Mouse (Mus musculus) lung, adult 2 months (tissue): Measurements from ENCODE around the gene Sptbn2. TPM values are rescaled to one million over a fixed set of nuclear protein-coding genes. Genes with fewer than 3 reads are reported as not detected.

ENCODE experiments used
- DNase-seq: peaks from one replicate; pipeline ENCODE4 v3.0.0; 2022
- H3K4me1 ChIP-seq: fragments of 200-500 bp; 2 replicates; pipeline ENCODE4 v1.6.1; 2011; ENCODE audit warnings: low read length; ENCODE audit not compliant: control insufficient read depth, insufficient read depth
- H3K4me3 ChIP-seq: fragments of 200-500 bp; replicated peaks from 2 replicates; pipeline ENCODE3; 2011; ENCODE audit warnings: low read depth, mild to moderate bottlenecking, control low read depth, low read length; ENCODE audit errors: extremely low read depth
- CTCF ChIP-seq: fragments of 200-500 bp; IDR thresholded peaks from 2 replicates; pipeline ENCODE4 v1.5.1; 2011; ENCODE audit warnings: mild to moderate bottlenecking, low read length, control low read depth; ENCODE audit not compliant: insufficient read depth
- POLR2A ChIP-seq: fragments of 200-500 bp; IDR thresholded peaks from 2 replicates; pipeline ENCODE4 v1.6.1; 2011; ENCODE audit warnings: low read depth, mild to moderate bottlenecking, control low read depth, low read length, borderline replicate concordance; ENCODE audit errors: extremely low read depth
- WGBS: fragments of 180-500 bp; shearing (Covaris S2); methylation state at CpG from one replicate; pipeline ENCODE4 v1.1.7; 2018; 5-methylcytosine and 5-hydroxymethylcytosine counted together
- polyA plus RNA-seq: library from polyadenylated mRNA; depleted of rRNA; stranded (reverse); fragments of >200 nt; gene quantifications from 2 replicates; pipeline ENCODE4 v1.2.3, GENCODE M21; 2012

Gene Sptbn2
- polyA plus RNA-seq, 1 experiment: 4.4 TPM

- WGBS: 44% methylated on average over 5 of the region's 5 CpGs
- Histone ChIP-seq H3K4me1 (no peaks in the 10 kb centered on the region), H3K4me3 (no peak overlapping the region)
- DNase-seq: no peak
- TF ChIP-seq POLR2A: no peak
- TF ChIP-seq CTCF: no peak; the same call in 1 of the 2 replicates
Observed at GRCm38 (mm10) chr19:4743524-4743923, 32.6 kb downstream of the Sptbn2 start.

DNA sequence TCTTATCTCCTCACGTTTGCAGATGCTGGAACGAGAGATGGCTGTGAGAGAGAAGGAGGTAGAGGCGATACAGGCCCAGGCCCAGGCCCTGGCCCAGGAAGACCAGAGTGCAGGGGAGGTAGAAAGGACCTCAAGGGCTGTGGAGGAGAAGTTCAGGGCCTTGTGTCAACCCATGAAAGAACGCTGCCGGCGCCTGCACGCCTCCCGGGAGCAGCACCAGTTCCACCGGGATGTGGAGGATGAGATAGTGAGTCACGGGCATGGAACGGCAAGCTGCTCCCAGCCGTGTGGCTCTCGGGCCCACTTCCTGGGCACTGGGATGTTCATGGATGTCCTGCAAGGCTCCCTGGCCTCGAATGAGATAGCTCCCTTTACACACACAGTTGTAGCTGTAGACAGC, 33.1 kb downstream of the Sptbn2 start:
- WGBS: 75% methylated on average over 14 of the region's 14 CpGs

GRCm38 (mm10) chr19:4745057-4745456, 34.1 kb downstream of the Sptbn2 start:
- no peak for DNase-seq
- no peak overlapping the region for H3K4me3 ChIP-seq
- H3K4me1 ChIP-seq: no peaks in the 10 kb centered on the region
- TF ChIP-seq POLR2A: no peak
- TF ChIP-seq CTCF: no peak
- 50% methylated on average over 9 of the region's 9 CpGs for whole genome bisulfite sequencing

More for the DNA sequence above, 33.1 kb downstream of the Sptbn2 start:
- DNase-seq: no peak
- Histone ChIP-seq H3K4me1 (no peaks in the 10 kb centered on the region), H3K4me3 (no peak overlapping the region)
- TF ChIP-seq CTCF: no peak
- no peak for TF ChIP-seq POLR2A

DNA sequence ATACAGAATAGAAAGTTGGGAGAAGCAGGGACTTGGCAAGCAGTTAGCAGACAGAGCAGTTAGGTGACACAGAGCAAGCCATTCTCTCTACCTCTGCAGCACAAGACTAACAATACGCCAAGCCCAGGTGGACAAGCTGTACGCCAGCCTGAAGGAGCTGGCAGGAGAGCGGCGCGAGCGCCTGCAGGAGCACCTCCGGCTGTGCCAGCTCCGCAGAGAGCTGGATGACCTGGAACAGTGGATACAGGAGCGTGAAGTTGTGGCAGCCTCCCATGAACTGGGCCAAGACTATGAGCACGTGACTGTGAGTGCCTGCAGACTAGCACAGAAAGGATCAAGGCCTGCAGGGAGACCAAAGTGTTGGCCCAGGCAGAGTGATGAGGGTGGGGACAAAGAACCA, 34.7 kb downstream of the Sptbn2 start:
- 91% methylated on average over 10 of the region's 10 CpGs for WGBS
- Histone ChIP-seq H3K4me1 (no peaks in the 10 kb centered on the region), H3K4me3 (no peak overlapping the region)
- DNase-seq: no peak
- TF ChIP-seq POLR2A (no peak), CTCF (no peak)

- no peak for TF ChIP-seq POLR2A
- no peak for TF ChIP-seq CTCF
- DNase-seq: no peak
Observed at GRCm38 (mm10) chr19:4746611-4747010, 35.6 kb downstream of the Sptbn2 start.

DNA sequence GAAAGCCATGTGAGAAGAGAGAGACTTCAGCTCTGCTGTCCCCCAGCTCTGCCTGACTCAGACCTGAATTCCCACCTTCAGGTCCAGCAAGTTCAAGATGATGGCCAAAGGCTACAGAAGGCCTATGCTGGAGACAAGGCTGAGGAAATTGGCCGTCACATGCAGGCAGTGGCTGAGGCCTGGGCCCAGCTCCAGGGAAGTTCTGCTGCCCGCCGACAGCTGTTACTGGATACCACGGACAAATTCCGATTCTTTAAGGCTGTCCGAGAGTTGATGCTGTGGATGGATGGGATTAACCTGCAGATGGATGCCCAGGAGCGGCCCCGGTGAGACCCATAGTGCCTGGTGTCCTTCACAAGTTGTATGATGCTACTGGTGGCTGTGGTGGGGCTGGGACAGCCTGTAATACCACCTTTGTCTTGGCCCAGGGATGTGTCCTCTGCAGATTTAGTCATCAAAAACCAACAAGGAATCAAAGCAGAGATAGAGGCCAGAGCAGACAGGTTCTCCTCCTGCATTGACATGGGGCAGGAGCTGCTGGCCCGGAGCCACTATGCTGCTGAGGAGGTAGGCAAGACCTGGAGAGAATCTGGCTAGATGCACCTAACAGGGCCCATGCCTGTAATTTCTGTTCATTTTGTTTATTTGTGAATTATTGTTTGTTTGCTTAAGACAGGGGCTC, 36.8 kb downstream of the Sptbn2 start:
- Histone ChIP-seq H3K4me3 (no peak overlapping the region), H3K4me1 (no peaks in the 10 kb centered on the region)
- TF ChIP-seq CTCF (no peak), POLR2A (no peak)
- no peak for DNase-seq
- WGBS: 89% methylated on average over 9 of the region's 9 CpGs

More at GRCm38 (mm10) chr19:4746611-4747010, 35.6 kb downstream of the Sptbn2 start:
- WGBS: 66% methylated on average over 14 of the region's 14 CpGs
- Histone ChIP-seq H3K4me3 (no peak overlapping the region), H3K4me1 (no peaks in the 10 kb centered on the region)

DNA sequence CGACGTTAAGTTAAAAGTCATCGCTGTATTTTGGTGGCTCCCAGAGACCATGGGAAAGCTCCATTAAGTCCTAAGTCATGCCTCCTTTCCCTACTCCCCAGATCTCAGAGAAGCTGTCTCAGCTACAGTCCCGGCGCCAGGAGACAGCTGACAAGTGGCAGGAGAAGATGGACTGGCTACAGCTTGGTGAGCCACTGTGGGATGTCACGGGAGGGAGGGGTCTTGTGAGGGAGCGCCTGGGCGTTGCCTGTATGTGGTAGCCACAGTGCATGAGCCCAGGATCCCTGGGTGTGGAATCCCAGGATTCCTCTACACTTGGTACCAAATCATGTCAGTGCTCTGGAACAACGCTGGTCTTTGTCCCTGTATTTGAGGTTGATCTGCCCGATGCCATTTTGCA, 37.5 kb downstream of the Sptbn2 start:
- 78% methylated on average over 10 of the region's 10 CpGs for WGBS
- Histone ChIP-seq H3K4me1 (no peaks in the 10 kb centered on the region), H3K4me3 (no peak overlapping the region)
- TF ChIP-seq CTCF (no peak), POLR2A (no peak)
- no peak for DNase-seq

DNA sequence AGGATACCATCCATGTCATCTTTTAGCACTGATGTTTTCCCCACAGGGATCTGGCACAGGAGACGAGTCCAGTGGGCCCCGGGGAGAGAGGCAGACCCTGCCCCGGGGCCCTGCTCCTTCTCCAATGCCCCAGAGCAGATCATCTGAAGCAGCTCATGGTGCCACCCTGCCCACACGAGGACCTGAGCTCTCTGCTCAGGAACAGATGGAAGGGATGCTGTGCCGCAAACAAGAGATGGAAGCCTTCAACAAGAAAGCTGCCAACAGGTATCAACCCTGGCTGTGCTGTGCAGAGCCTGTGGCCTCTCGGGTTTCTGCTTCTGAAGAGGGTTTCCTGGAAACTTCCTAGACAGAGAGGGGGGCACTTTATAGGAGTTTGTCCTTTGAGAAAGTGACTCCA, 39.0 kb downstream of the Sptbn2 start:
- WGBS: 86% methylated on average over 6 of the region's 6 CpGs
- Histone ChIP-seq H3K4me1 (no peaks in the 10 kb centered on the region), H3K4me3 (no peak overlapping the region)
- no peak for DNase-seq
- TF ChIP-seq POLR2A: no peak
- no peak for TF ChIP-seq CTCF

DNA sequence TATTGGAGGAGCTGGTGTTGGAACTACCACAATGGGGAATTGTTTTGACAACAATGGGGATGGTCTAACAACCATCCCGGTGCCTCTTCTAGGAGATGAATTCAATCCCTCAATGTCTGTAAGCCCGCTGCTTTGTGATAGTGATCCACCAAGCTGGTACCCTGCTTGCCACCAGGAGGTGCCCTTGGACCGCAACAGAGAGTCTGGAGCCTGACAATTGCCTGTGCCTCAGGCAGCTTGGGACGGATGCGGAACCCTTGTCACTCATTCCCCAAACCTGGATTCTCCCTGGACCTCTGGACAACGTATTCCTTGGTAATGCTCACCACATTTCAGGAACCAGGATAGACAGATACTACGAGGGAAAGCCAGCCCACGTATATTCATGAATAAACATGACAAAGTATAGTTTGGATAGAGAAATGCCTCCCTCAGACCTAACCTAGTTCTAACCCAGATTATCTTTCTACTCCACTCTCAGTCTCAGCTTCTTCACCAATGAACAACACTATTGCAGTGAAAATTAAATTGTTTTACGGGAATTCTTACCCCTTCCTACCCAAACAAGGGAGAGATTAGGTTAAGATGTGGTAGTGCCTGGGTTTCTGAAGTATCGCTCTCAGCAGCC, 44.7 kb downstream of the Sptbn2 start:
- WGBS: under 1% methylated on average over 10 of the region's 10 CpGs

More for the DNA sequence above, 44.7 kb downstream of the Sptbn2 start:
- TF ChIP-seq CTCF: peak; percentile 98
- peak; percentile 55; the same call in 1 of the 2 replicates for TF ChIP-seq POLR2A
- Histone ChIP-seq H3K4me1 (no peaks in the 10 kb centered on the region; the same call in 1 of the 2 replicates), H3K4me3 (peak overlapping the region; percentile 78)
- peak; percentile 89 for DNase-seq
